Mouse (Mus musculus) lung, adult 2 months (tissue): ENCODE data around the gene Nfya.

ENCODE experiments used
- CTCF ChIP-seq: fragments of 200-500 bp; IDR thresholded peaks from 2 replicates; pipeline ENCODE4 v1.5.1; 2011; ENCODE audit warnings: mild to moderate bottlenecking, low read length, control low read depth; ENCODE audit not compliant: insufficient read depth
- POLR2A ChIP-seq: fragments of 200-500 bp; IDR thresholded peaks from 2 replicates; pipeline ENCODE4 v1.6.1; 2011; ENCODE audit warnings: low read depth, mild to moderate bottlenecking, control low read depth, low read length, borderline replicate concordance; ENCODE audit errors: extremely low read depth

GRCm38 (mm10) chr17:48433006-48433655, 23.4 kb upstream of the Nfya start:
- no peak for TF ChIP-seq CTCF
- TF ChIP-seq POLR2A = no peak
